Mouse (Mus musculus): ENCODE data around the gene Anxa4. TPM values are rescaled to one million over a fixed set of nuclear protein-coding genes. Genes with fewer than 3 reads are reported as not detected.

The Anxa4 gene
- polyA plus RNA-seq, 1 experiment from 2014 or later: 167 TPM

GRCm38 (mm10) chr6:86813341-86813740 is 20.0 kb upstream of the Anxa4 start:
- Histone ChIP-seq H3K9ac (ENCODE audit: low read length) (no peak overlapping the region), H3K27ac (ENCODE audit: low read depth) (no peak overlapping the region), H3K9me3 (ENCODE audit: control insufficient read depth, low read length) (no peaks in the 10 kb centered on the region), H3K4me1 (replicated peaks; ENCODE audit: control insufficient read depth, insufficient read depth, low read length) (peaks cover 6% of the 10 kb centered on the region; the same call in 1 of the 2 replicates), H3K4me3 (ENCODE audit: low read depth, low read length) (no peak overlapping the region), H3K4me2 (ENCODE audit: low read length) (no peak overlapping the region), H3K27me3 (replicated peaks; ENCODE audit: control insufficient read depth, insufficient read depth, low read length) (no peaks in the 10 kb centered on the region), H3K36me3 (ENCODE audit: control insufficient read depth, insufficient read depth, low read length) (no peaks in the 10 kb centered on the region)
- DNase-seq (ENCODE audit: low spot score): peak; percentile 71
- ATAC-seq (replicated peaks; ENCODE audit: low FRiP score, low TSS enrichment, low read depth): no peak
- 15% methylated on average over 3 of the region's 3 CpGs for WGBS

DNA sequence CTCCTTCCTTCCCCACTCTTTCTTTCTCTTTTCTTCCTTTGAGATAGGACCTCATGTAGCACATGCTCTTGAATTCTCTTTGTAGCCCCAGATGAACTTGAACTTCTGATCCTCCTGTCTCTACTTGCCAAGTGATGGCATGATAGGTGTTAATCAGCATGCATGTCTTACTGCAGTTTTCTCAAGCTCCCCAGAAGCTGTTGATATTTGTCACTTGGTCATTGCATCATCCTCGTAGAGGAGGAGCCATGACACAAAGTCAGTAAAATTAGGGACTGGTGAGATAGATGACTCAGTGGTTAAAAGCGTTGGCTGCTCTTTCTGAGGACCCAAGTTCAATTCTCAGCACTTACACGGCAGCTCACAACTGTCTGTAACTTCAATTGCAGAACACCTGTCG is 19.5 kb upstream of the Anxa4 start:
- Histone ChIP-seq H3K4me1 (replicated peaks; ENCODE audit: control insufficient read depth, insufficient read depth, low read length) (peaks cover 6% of the 10 kb centered on the region; the same call in 1 of the 2 replicates), H3K9me3 (ENCODE audit: control insufficient read depth, low read length) (no peaks in the 10 kb centered on the region), H3K27me3 (replicated peaks; ENCODE audit: control insufficient read depth, insufficient read depth, low read length) (no peaks in the 10 kb centered on the region), H3K4me2 (ENCODE audit: low read length) (no peak overlapping the region), H3K9ac (ENCODE audit: low read length) (no peak overlapping the region), H3K27ac (ENCODE audit: low read depth) (no peak overlapping the region), H3K36me3 (ENCODE audit: control insufficient read depth, insufficient read depth, low read length) (no peaks in the 10 kb centered on the region), H3K4me3 (ENCODE audit: low read depth, low read length) (no peak overlapping the region)
- no peak for ATAC-seq (replicated peaks; ENCODE audit: low FRiP score, low TSS enrichment, low read depth)
- DNase-seq (ENCODE audit: low spot score): no peak
- 58% methylated on average over 4 of the region's 4 CpGs for WGBS

DNA sequence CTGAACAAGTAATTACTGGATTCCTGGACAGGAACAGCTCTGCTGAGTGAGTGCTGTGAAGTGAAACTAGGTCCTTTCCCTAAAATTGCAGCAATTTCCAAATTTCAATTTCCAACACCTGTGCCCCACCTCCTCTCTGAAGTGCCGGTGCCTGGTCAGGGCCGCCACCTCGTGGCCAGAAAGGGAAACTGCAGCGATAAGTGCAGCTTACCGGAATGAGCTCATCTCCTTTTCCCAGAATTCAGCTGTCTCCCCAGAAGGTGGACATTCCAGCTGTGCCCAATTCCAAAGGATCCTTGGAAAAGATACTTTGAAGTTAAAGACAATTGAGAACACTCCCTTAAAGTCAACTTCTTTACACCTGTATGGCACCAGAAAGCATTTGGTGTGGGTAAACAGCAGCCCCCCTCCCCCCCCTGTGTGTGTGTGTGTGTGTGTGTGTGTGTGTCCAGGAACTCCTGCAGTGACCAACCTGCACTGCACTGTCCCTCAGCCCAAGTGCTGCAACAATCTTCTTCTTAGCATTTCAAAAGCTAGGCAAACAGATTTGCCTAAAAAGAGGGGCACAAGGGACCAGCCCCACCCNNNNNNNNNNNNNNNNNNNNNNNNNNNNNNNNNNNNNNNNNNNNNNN is 13.2 kb upstream of the Anxa4 start:
- Histone ChIP-seq H3K9me3 (ENCODE audit: control insufficient read depth, low read length) (no peaks in the 10 kb centered on the region), H3K4me2 (ENCODE audit: low read length) (no peak overlapping the region), H3K9ac (ENCODE audit: low read length) (no peak overlapping the region), H3K4me1 (replicated peaks; ENCODE audit: control insufficient read depth, insufficient read depth, low read length) (no peaks in the 10 kb centered on the region), H3K4me3 (ENCODE audit: low read depth, low read length) (no peak overlapping the region), H3K27ac (ENCODE audit: low read depth) (no peak overlapping the region), H3K27me3 (replicated peaks; ENCODE audit: control insufficient read depth, insufficient read depth, low read length) (no peaks in the 10 kb centered on the region), H3K36me3 (ENCODE audit: control insufficient read depth, insufficient read depth, low read length) (no peaks in the 10 kb centered on the region)
- WGBS: 0% methylated on average over 5 of the region's 5 CpGs
- ATAC-seq (replicated peaks; ENCODE audit: low FRiP score, low TSS enrichment, low read depth) (peak; percentile 65; the same call in 1 of the 2 replicates), DNase-seq (ENCODE audit: low spot score) (peak; percentile 77)

- H3K4me3 ChIP-seq (ENCODE audit: low read depth, low read length): no peak overlapping the region
- no peaks in the 10 kb centered on the region for H3K9me3 ChIP-seq (ENCODE audit: control insufficient read depth, low read length)
- no peak overlapping the region for H3K4me2 ChIP-seq (ENCODE audit: low read length)
- no peaks in the 10 kb centered on the region for H3K4me1 ChIP-seq (replicated peaks; ENCODE audit: control insufficient read depth, insufficient read depth, low read length)
- WGBS: 59% methylated on average over 3 of the region's 3 CpGs
- no peak overlapping the region for H3K27ac ChIP-seq (ENCODE audit: low read depth)
- H3K27me3 ChIP-seq (replicated peaks; ENCODE audit: control insufficient read depth, insufficient read depth, low read length): no peaks in the 10 kb centered on the region
- no peak overlapping the region for H3K9ac ChIP-seq (ENCODE audit: low read length)
- H3K36me3 ChIP-seq (ENCODE audit: control insufficient read depth, insufficient read depth, low read length): no peaks in the 10 kb centered on the region
- DNase-seq (ENCODE audit: low spot score) (no peak), ATAC-seq (replicated peaks; ENCODE audit: low FRiP score, low TSS enrichment, low read depth) (no peak)
Measured at GRCm38 (mm10) chr6:86804646-86805045, 11.3 kb upstream of the Anxa4 start.

- 41% methylated on average over 11 of the region's 11 CpGs for WGBS
- no peak for DNase-seq (ENCODE audit: low spot score)
- no peak overlapping the region for H3K9ac ChIP-seq (ENCODE audit: low read length)
- ATAC-seq (replicated peaks; ENCODE audit: low FRiP score, low TSS enrichment, low read depth): no peak; the same call in 1 of the 2 replicates
- no peaks in the 10 kb centered on the region for H3K36me3 ChIP-seq (ENCODE audit: control insufficient read depth, insufficient read depth, low read length)
- H3K27me3 ChIP-seq (replicated peaks; ENCODE audit: control insufficient read depth, insufficient read depth, low read length): no peaks in the 10 kb centered on the region
- no peak overlapping the region for H3K4me3 ChIP-seq (ENCODE audit: low read depth, low read length)
- H3K27ac ChIP-seq (ENCODE audit: low read depth): no peak overlapping the region
- no peaks in the 10 kb centered on the region for H3K9me3 ChIP-seq (ENCODE audit: control insufficient read depth, low read length)
- no peak overlapping the region for H3K4me2 ChIP-seq (ENCODE audit: low read length)
- no peaks in the 10 kb centered on the region for H3K4me1 ChIP-seq (replicated peaks; ENCODE audit: control insufficient read depth, insufficient read depth, low read length)
Measured at GRCm38 (mm10) chr6:86801431-86801830, 8.0 kb upstream of the Anxa4 start.

DNA sequence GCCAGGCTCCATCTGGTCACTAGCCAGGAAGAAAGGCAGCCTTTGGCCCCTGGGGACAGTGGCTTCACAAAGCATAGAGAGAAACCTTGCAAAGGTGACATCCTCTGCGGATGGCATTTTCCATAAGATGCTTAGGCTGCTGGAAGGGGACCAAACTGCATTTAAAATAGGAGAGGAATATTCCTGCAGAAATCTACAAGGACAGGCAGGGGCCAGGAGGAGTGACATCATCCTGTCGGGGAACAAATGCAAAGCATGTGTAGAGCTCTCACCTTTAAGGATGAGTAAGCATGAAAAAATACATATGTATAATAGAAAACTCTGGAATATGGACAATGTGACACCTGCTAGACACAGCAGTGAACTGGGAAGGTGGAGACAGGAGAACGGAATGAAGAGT is 7.1 kb upstream of the Anxa4 start:
- no peak overlapping the region for H3K27ac ChIP-seq (ENCODE audit: low read depth)
- H3K4me1 ChIP-seq (replicated peaks; ENCODE audit: control insufficient read depth, insufficient read depth, low read length): no peaks in the 10 kb centered on the region
- no peaks in the 10 kb centered on the region for H3K36me3 ChIP-seq (ENCODE audit: control insufficient read depth, insufficient read depth, low read length)
- ATAC-seq (replicated peaks; ENCODE audit: low FRiP score, low TSS enrichment, low read depth) (no peak), DNase-seq (ENCODE audit: low spot score) (no peak)
- no peaks in the 10 kb centered on the region for H3K9me3 ChIP-seq (ENCODE audit: control insufficient read depth, low read length)
- H3K4me3 ChIP-seq (ENCODE audit: low read depth, low read length): no peak overlapping the region
- WGBS: 90% methylated on average over 3 of the region's 3 CpGs
- 0 out of 2 replicates have a peak, but pooled peaks cover 2% of the 10 kb centered on the region for H3K27me3 ChIP-seq (replicated peaks; ENCODE audit: control insufficient read depth, insufficient read depth, low read length)
- H3K9ac ChIP-seq (ENCODE audit: low read length): no peak overlapping the region
- H3K4me2 ChIP-seq (ENCODE audit: low read length): no peak overlapping the region

DNA sequence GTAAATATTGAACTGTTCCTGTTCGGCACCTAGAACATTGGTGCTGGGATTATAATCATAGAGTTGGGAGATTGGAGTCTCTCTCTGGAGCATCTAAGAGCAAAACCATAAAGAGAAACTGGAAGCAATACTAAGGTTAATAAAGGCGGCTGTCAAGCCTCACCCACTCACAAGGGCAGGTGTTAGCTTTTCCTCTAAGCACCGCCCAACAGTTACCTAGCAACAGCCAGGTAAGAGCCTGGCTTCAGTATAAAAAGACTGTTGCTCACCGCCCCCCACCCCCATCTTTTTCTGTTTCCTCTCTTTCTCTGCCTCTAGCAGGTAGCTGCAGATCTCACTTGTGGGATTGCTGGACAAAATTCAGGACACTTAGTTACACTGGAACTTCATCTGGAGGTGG is 4.1 kb upstream of the Anxa4 start:
- Histone ChIP-seq H3K27me3 (replicated peaks; ENCODE audit: control insufficient read depth, insufficient read depth, low read length) (peaks cover 6% of the 10 kb centered on the region), H3K36me3 (ENCODE audit: control insufficient read depth, insufficient read depth, low read length) (no peaks in the 10 kb centered on the region), H3K4me2 (ENCODE audit: low read length) (no peak overlapping the region), H3K9me3 (ENCODE audit: control insufficient read depth, low read length) (no peaks in the 10 kb centered on the region), H3K4me1 (replicated peaks; ENCODE audit: control insufficient read depth, insufficient read depth, low read length) (peaks cover 3% of the 10 kb centered on the region; the same call in 1 of the 2 replicates), H3K27ac (ENCODE audit: low read depth) (no peak overlapping the region), H3K4me3 (ENCODE audit: low read depth, low read length) (no peak overlapping the region), H3K9ac (ENCODE audit: low read length) (no peak overlapping the region)
- DNase-seq (ENCODE audit: low spot score) (no peak), ATAC-seq (replicated peaks; ENCODE audit: low FRiP score, low TSS enrichment, low read depth) (no peak)
- 49% methylated on average over 4 of the region's 4 CpGs for WGBS

- peak overlapping the region; percentile 63 for H3K9ac ChIP-seq (ENCODE audit: low read length)
- H3K27me3 ChIP-seq (replicated peaks; ENCODE audit: control insufficient read depth, insufficient read depth, low read length): peaks cover 8% of the 10 kb centered on the region
- peaks cover 4% of the 10 kb centered on the region; the same call in 1 of the 2 replicates for H3K4me1 ChIP-seq (replicated peaks; ENCODE audit: control insufficient read depth, insufficient read depth, low read length)
- H3K4me2 ChIP-seq (ENCODE audit: low read length): peak overlapping the region; percentile 96
- H3K4me3 ChIP-seq (ENCODE audit: low read depth, low read length): peak overlapping the region; percentile 63
- ATAC-seq (replicated peaks; ENCODE audit: low FRiP score, low TSS enrichment, low read depth): no peak
- no peak for DNase-seq (ENCODE audit: low spot score)
- 48% methylated on average over 5 of the region's 5 CpGs for WGBS
- H3K9me3 ChIP-seq (ENCODE audit: control insufficient read depth, low read length): no peaks in the 10 kb centered on the region
- no peaks in the 10 kb centered on the region for H3K36me3 ChIP-seq (ENCODE audit: control insufficient read depth, insufficient read depth, low read length)
- H3K27ac ChIP-seq (ENCODE audit: low read depth): no peak overlapping the region
Measured at GRCm38 (mm10) chr6:86793957-86794356, 573 bp upstream of the Anxa4 start.

GRCm38 (mm10) chr6:86790351-86790943 is 2.9 kb downstream of the Anxa4 start:
- H3K27me3 ChIP-seq (replicated peaks; ENCODE audit: control insufficient read depth, insufficient read depth, low read length): peaks cover 6% of the 10 kb centered on the region
- no peaks in the 10 kb centered on the region for H3K9me3 ChIP-seq (ENCODE audit: control insufficient read depth, low read length)
- WGBS: 82% methylated on average over 10 of the region's 10 CpGs
- ATAC-seq (replicated peaks; ENCODE audit: low FRiP score, low TSS enrichment, low read depth): no peak
- H3K4me3 ChIP-seq (ENCODE audit: low read depth, low read length): no peak overlapping the region
- H3K4me1 ChIP-seq (replicated peaks; ENCODE audit: control insufficient read depth, insufficient read depth, low read length): peaks cover 4% of the 10 kb centered on the region; the same call in 1 of the 2 replicates
- no peak for DNase-seq (ENCODE audit: low spot score)
- no peaks in the 10 kb centered on the region for H3K36me3 ChIP-seq (ENCODE audit: control insufficient read depth, insufficient read depth, low read length)
- H3K9ac ChIP-seq (ENCODE audit: low read length): no peak overlapping the region
- no peak overlapping the region for H3K27ac ChIP-seq (ENCODE audit: low read depth)
- H3K4me2 ChIP-seq (ENCODE audit: low read length): no peak overlapping the region

Data from intestine, embryonic 14.5 days (tissue).